Mouse (Mus musculus) forelimb bud, embryonic 11.5 days (tissue): ENCODE data around the gene Gtdc1.
"Not testable (repeated sequence)": the region's sequence is repeated elsewhere in the genome, so short reads cannot be mapped to it uniquely, and the experiment has no call there.

Source experiments
- DNase-seq: peaks from one replicate; pipeline ENCODE4 v3.0.0-alpha.2; 2012; ENCODE audit warnings: low read depth, low spot score

Gene Gtdc1

DNA sequence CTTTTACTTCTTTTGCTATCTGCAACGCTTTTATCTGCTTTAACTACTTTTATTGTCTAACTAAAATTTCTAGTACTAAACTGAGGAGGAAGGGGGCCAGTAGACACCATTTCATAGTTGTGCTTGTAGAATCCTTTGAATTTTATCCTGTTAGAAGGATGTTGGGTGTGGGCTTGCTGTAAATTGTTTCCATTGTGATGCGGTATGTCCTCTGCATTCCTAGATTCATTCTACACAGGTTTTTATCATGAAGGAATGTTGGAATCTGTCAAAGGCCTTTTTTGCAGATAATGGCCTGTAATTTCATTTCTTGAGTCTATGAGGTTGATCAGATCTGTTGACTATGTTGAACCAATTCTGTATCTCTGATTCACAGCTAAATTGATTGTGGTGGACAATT, 146.5 kb downstream of the Gtdc1 start:
- no peak for DNase-seq

DNA sequence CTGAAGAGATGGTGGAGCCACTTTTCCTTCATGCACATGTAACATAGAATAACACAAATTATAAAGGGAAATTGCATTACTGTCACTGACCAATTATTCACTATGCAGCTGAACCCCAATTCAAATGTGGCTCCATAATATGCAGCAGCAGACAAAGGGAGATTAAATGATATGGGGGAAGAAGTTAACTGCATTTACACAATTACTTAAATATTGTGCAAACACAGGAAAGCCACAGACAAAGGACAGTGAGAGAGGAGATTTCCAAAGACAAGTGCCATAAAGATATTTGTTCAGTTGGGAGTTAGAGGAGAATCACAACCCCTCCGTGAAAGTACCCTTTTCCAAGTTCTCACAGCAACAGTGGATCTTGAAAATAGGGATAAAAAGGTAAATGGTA, 163.6 kb downstream of the Gtdc1 start:
- no peak for DNase-seq

DNA sequence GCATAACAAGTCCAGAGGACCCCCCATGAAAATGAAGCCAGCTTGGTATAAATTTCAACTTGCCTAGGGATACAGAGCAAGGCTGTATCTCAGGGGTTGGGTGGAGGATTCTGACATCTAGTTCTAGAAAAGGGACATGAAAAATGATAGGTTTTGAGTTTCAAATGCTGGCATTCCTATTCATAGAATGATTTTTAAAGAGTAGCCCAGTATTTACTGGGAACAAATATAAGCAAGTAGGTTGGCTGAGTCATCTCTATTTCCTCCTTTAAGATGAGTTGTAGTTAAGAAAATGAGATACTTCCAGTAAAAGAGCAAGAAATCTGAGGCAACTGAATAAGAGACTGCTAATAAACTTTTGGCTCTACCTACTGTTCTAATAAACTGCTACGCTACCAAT, 190.8 kb downstream of the Gtdc1 start:
- DNase-seq = no peak

DNA sequence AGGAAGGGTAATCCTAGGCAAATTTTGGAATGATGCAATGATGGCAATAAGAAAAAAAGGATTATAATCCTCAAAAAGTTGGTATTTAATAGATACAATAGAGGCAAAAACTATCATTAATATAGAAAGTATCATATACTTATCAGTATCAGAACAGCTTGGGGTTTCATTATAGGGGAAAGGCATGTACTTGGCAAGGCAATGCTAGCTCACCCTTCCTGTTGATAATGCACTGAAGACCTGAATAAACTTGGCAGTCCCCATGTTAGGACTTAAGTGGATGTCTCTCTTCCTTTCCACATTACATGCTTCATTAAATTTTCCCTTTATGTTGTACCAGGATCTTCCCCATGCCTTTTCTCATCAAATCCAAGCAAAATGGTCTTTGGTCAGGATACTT, 206.0 kb downstream of the Gtdc1 start:
- no peak for DNase-seq

DNA sequence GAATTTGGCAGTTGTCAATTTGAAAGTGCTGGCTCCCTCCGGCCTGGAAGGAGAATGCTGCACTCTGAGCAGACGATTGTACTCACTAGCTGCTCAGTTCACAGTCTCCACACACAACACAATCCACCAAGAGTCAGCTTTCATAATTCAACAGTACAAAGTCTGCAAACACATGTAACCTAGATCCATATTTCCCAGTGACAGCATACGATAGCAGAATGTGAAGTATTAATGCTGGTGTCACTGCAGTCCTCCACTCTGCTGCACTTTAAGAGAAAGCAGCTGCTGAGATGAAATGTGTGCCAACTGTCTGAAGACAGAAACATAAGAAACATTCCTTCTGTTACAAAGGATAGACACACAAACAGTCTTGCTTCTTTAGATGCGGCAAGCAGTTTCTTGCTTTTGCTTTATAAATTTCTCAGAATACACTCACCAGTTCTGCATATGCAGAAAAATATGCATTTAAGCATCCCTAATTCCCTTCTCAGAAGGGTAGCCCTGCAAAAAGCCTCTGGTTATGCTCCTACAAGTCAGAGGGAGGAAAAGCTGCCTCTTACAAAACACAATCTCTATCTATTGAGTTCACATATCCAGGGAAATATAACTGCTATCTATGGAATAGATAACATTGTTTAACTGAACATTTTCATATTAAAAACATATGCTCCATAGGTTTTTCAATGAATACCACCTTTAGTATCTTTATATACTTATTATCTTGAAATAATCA, 221.4 kb downstream of the Gtdc1 start:
- no peak for DNase-seq

DNA sequence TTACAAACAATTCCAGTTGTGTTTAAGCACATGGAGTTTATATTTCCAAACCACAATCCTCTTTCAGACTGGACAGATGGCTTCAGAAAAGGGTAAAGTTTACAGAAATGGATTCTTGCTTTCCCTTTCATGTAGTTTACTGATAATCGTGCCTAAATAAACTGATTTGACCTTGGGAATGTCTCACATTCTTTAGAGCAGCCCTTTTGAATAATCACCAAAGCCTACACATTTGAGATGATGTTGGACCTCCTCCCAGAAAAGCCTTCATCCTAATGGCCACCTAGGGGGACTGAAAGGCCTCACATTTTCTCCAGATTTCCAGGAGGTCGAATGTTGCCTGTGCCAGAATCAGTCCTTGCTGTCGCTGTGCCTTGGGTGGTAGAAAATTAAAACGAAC, 227.2 kb downstream of the Gtdc1 start:
- no peak for DNase-seq

DNA sequence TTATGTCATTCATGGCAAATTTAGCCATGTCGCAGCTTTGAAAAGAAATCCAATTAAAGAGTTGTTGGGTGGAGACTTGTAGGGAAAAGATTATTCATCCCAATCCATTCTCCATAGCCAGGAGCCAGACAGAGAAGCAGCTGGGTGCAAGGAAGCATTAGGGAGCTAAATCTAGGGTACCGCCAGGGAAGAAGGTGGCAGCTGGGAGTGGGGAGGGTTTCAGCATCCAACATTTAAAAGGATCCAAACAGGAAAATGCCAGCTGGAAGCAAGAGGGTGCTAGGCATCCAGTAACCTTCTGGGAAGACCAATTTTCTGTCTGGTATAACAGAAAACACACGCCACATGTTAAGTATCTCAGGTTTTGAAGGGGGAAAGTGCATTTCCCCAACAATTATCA, 231.0 kb downstream of the Gtdc1 start:
- no peak for DNase-seq

DNA sequence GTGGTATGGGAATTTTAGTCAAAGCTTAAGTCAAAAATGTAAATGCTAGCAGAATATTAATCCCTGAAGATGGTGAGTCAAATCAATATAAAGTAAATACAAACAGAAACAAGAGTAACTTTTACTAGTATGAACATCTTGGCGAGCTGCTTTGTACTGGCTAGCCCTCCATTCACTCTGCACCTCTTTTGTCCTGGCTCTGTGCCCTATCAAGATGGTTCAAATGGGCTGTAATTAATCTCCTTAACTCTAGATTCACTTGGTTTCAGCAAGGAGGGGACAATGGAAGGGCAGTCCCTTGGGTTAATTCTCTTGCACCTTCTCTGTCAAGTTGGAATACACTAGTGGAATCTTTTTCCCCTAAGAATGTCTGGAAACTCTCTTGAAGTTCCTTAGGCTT, 233.6 kb downstream of the Gtdc1 start:
- DNase-seq = no peak

DNA sequence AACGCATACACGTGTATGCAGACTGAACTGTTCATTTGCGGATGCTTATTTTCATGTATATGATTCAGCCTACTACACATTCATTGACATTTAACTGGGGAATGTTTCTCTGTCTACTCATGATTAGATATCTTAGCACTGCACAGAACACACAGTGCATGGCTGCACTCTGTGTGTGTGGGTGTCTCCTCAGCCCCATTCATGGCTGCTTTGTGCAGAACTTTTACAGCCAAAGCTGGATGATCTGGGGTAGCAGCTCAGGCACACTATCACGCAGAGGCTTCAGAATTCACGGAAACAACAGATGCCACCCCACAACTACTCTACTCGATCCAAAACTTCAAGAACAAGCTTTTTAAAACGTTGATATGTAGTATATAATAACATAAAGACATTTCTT, 263.4 kb downstream of the Gtdc1 start:
- DNase-seq = no peak

DNA sequence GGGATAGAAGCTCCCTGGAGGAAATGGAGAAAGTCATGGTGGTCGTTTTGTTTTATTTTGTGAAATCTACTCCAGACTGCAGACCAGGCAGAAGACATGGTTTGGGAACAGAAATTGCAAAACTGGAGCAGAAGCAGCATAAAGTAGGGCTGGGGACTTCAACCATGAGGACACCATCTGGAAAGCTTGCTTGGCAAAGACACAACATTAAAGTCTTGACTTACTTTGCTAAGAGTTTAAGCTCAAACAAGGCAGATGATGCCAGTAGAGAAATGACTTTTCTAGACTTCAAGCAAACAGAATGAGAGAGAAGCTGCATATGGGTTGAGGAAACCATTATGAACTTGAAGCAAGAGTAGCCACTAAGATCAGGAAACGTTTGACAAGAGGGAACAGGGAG, 267.6 kb downstream of the Gtdc1 start:
- DNase-seq = no peak

DNA sequence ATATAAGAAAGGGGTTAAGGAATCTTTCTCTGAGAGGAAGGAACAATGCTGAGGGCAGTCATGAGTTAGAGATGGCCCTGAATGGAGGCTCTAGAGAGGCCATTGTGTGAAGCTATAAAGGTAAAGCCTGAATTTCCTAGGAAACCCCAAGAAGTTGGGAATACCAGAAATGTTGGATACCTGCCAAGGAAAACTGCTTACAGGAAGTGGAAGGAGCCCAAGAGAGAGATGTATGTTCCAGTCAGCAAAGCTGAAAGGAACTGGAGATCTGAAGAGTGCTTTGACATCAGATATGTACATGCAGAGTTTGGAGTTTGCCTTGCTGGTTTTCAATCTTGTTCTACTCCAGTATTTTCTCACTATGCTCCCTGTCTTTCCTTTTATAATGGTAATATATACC, 268.4 kb downstream of the Gtdc1 start:
- no peak for DNase-seq

DNA sequence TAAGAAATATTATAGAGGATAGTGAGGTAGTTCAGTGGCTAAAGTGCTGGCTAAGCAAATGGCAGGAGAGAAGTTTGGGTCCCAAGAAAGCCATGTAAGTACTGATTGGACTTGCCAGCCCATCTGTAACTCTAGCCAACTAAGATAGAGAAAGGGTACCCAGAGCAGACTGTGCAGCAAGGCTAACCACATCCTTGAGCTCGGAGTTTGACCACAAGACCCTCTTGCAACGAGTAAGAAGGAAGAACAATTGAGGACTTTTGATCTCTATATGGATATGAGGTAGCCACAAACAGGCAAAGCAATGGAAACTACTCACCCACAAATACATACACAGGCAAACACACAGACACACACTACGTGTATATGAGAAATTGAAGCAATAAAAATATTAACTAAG, 278.9 kb downstream of the Gtdc1 start:
- no peak for DNase-seq

DNA sequence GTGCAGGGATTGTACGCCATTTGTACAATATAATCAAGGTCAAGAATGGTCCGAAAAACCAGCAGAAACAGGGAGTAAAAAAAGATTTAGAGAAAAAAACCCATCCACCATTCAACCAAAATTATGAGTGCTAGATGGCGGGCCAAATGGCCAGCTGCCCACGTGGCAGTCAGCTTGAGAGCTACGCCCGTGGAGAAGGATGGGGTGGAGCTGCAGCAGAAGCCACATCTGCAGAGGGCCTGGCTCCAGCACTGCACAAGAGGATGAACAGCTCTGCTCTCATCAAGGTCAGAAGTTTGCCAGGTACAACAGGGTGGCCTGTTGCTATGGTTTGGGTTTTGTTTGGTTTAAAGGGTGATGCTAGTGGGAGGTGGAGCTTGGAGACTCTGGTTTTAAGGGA, 281.1 kb downstream of the Gtdc1 start:
- no peak for DNase-seq

DNA sequence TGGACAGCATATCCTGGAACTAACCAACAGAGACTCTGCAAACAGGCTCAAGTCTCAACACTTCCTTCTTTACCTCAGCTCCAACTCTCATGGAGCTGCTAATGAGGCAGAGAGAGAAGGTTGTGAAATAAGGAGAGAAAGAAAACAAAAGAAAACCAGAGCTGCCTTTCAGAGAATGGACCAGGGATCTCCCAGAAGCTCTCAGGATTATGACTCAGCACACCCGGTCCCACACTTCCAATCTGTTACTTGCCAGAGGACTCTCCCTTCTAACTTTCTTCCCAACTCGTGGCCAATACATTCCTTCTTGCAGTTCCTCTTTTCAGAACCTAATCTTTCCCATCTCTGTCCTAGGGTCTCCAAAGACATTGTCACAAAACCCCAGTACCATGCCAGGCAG, 288.1 kb downstream of the Gtdc1 start:
- no peak for DNase-seq

DNA sequence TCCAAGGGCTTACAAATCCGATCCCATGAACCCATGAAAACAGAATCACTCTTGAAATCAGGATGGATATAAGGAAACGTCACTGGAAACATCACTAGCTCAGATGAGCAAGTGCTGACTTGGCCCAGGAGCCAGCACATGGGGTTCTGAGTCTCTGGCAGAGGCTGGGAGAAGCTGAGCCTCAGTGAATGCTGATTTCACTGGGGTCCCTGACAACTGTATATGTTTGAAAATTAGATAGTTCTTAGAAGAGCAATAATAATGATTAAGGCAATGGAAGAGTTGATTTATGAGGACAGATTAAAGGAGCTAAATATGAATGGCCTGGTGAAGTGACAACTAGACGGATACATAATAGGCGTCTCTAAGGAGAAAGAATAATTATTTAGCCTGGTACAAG, 289.3 kb downstream of the Gtdc1 start:
- no peak for DNase-seq

DNA sequence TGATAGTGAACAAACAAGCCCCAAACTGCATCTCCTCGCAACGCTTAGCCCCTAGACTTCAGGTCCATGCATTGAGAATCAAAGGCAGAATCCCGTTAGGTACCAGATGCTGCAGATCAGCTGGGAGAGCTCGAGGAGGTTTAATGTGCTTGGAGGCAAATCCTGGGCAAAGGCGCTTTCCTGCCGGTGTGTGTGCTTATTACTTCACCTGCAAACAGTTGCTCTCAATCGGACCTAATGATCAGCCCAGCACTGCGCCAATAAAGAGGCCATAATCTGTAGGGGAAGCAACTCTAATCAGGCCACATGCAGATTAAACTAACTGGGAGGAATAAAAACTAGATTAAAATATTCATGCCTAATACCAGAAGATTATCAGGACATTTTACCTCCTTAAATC, 293.5 kb downstream of the Gtdc1 start:
- no peak for DNase-seq

DNA sequence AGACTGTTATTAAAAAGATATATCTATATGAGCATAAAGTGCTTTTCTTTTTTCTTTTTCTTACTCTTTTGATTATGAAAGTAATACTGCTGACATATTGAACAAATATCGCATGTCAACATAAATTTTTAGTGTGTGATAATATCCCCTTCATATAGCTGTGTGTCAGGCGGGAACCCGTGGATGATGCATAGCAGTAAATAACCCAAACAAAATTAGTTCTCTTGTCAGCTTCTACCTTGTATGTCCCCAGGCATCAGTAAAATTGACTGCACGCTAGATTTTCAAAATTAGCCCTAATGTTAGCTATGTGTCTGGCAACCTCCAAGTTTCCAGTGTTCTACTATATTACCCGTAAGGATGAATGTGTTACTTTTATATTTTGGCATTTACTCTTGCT, 294.4 kb downstream of the Gtdc1 start:
- no peak for DNase-seq

DNA sequence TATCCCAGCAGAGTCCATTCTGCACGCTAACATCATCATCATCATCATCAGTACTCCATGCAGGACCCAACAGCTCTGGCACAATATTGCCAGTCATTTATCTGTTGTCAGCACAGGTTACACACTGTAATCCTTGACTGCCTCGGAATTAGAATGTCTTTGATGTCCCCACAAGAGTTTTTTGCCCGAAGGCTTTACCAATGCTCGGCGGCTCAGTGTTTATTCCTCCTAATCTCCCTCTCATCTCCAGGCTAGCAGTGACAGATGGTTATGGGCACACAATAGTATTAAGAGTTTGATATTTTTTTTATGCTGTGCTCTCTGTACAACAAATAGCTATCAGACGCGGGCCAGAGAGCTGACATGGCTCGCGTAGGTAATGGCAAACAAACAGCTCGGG, 294.9 kb downstream of the Gtdc1 start:
- peak; percentile 16 for DNase-seq

DNA sequence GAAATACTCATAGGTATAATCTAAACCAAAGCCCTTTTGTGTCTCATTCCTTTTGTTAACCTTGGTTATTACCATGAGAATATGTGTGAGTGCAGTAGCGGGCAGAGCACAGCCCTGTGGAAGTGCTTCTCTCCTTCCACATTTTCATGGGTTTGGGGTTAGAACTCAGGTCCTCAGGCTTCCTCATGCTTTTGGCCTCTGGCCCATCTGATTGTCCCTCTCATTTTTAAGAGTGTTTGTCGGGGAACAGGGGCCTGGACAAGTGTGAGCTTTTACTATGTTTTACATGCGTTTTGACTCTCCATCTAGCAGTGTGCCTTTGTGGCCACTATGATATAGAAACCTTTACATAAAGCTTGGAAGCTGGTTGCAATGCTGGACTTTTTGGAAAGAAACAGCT, 296.4 kb downstream of the Gtdc1 start:
- no peak for DNase-seq

DNA sequence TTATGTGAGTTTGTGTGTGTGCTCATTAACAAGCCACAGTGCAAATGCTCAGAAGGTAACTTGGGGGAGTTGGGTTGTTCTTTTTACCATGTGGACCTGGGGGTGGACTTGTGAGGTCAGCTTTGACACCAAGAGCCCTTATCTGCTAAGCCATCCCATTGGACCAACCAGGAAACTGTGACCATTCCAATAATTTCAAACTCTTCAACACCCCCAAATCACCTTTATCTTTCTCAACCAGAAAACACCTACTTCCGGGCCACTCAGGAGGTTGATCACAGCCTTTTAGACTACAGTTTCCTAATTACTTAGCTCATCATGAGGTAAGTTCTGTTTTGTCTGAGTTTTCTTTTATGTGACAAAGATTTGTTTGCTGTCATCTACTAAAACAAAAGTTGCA, 298.7 kb downstream of the Gtdc1 start:
- DNase-seq = no peak

DNA sequence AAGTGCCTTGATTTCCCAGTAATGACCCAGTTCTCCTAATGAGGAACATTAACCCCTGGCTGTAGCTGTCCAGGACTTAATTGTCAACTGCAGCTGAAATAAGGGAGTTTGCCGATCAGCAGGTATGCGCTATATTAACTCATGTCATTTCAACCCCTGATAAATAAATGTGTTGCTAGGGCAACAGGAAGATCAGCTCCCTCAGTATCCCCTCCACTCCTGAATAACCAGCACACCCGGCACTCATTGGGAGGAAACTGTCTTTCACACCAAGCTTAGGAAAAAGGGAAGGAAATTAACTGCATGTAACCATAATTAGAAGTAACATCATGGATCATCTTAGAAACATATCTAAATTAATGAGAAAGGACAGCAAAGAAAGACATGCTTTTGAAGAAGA, 302.3 kb downstream of the Gtdc1 start:
- DNase-seq = no peak

DNA sequence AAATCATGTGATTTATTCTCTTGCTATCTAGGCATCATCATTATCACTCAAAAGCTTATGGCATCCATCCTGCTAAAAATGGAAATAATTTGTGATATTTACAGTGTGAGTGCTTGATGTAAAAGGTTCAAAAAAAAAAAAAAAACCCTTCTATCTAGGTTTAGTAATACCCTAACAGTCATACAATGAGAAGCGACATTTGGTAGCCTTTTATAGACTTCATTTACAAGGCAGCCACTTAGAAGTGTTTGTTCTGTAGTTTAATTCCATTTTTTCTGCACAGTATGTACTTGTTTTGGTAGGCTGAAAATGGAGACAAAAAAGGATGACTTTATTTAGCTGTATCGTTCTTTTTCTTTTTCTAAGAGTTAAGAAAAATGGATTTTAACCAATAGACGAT, 305.0 kb downstream of the Gtdc1 start:
- no peak for DNase-seq

DNA sequence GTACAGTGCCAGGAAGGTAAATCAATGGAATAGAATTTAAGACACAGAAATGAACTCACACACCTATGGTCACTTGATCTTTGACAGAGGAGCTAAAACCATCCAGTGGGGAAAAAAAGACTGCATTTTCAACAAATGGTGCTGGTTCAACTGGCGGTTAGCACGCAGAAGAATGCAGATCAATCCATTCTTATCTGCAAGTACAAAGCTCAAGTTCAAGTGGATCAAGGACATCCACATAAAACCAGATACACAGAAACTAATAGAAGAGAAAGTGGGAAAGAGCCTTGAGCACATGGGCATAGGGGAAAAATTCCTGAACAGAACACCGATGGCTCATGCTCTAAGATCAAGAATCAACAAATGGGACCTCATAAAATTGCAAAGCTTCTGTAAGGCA, 327.8 kb downstream of the Gtdc1 start:
- not testable (repeated sequence) for DNase-seq

DNA sequence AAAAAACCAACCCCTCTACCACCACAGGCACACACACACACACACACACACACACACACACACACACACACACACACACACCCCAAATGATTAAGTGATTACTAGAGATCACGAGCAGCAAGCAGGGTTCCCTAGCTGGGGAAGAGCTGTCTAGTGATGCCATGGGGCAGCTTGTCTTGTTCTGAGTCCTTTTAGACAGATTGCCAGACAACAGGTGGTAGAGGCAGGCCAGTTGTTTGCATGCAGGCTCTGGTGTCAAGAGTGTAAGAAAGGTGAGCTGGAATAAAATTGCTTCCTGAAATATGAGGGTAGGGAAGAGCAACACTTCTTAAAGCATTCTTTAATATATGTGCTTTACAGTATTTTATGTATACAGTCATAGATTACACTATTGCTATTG, 333.2 kb downstream of the Gtdc1 start:
- DNase-seq = no peak
